Mouse (Mus musculus): ENCODE results near the gene Fam117a.
A peak's percentile ranks its signal among the peaks of the same experiment; 100 is the strongest.

The Fam117a gene

GRCm38 (mm10) chr11:95364388-95364787 lies 27.6 kb downstream of the Fam117a start:
- DNase-seq (ENCODE audit: low spot score in 2 of 2): no peak

GRCm38 (mm10) chr11:95365596-95365995 lies 28.8 kb downstream of the Fam117a start:
- DNase-seq (ENCODE audit: low spot score in 2 of 2): no peak

GRCm38 (mm10) chr11:95366280-95366897 lies 29.6 kb downstream of the Fam117a start:
- DNase-seq (ENCODE audit: low spot score in 2 of 2): no peak

- peak; percentile 21 to 34 for DNase-seq (ENCODE audit: low spot score in 2 of 2)
These were observed 30.4 kb downstream of the Fam117a start for GRCm38 (mm10) chr11:95367011-95367735.

DNA sequence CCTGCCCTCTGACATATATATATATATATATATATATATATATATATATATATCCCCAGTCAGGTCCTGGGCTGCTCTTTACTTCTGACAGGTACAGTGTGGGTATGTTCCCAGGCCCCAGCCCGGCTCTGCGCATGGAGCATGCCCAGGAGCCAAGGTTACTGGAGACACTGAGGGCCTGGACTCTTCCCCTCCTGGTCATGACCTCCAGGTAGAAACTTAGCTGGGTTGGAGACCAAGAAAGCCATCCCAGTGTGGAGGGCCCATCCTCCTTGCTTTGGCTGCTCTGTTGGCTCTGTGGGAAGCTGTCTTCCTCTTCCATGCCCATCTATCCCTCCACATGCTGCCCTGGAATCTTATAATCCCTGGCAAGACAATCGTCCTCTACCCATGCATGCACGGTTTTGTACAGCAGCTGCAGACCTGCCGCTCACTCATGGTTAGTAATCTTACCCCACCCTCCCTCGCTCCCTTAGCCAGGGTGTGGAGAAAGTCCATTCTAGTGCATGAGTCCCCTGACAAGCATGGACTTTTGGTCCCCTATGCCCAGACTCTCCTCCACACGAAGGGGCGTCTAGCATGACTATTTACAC lies 31.5 kb downstream of the Fam117a start:
- no peak for DNase-seq (ENCODE audit: low spot score in 2 of 2)

DNA sequence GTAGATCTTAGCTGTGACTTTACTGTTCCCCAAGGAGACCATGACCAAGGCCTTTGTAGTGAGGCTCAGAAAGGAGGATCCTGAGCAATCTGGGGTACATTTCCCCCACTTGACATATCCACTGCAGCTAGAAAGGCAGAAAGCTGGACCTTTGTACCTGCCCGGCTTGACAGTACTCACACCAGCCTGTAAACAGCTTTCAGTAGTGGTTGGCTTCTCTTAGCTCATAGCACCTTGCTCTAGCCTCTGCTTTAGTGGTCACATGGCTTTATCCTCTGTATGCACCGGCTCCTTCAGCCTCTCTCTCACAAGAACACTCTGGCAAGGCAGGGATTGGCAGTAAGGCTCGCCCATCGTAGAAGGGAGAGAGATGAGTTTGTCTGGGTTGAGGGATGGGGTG lies 32.1 kb downstream of the Fam117a start:
- no peak for DNase-seq (ENCODE audit: low spot score in 2 of 2)

- no peak for DNase-seq (ENCODE audit: low spot score in 2 of 2)
These were observed 33.4 kb downstream of the Fam117a start for GRCm38 (mm10) chr11:95369964-95370890.

- DNase-seq (ENCODE audit: low spot score in 2 of 2): no peak
These were observed 34.4 kb downstream of the Fam117a start for GRCm38 (mm10) chr11:95371182-95371581.

GRCm38 (mm10) chr11:95378926-95379325 lies 42.1 kb downstream of the Fam117a start:
- DNase-seq (ENCODE audit: low spot score in 2 of 2): no peak

DNA sequence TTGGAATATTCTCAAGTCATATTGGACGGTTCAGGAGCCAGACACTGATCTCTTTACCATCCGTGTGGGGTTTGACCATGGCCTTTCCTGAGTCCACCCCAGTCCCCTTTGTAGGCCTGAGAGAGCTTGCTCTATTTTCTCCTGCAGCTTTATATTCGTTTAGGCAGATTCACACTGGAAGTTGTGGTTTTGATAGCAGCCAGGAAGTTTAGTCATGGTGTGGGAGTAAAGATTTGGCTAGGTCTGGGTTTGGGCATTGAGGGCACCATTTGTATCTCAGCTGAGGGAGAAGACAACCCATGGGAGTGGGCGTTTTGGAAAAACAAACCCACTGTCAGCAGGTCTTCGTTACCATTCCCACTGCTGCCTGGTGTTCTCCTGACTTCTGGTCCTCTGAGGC lies 42.7 kb downstream of the Fam117a start:
- no peak for DNase-seq (ENCODE audit: low spot score in 2 of 2)

GRCm38 (mm10) chr11:95380711-95381110 lies 43.9 kb downstream of the Fam117a start:
- no peak for DNase-seq (ENCODE audit: low spot score in 2 of 2)

GRCm38 (mm10) chr11:95381146-95381545 lies 44.3 kb downstream of the Fam117a start:
- no peak for DNase-seq (ENCODE audit: low spot score in 2 of 2)

- DNase-seq (ENCODE audit: low spot score in 2 of 2): no peak
These were observed 46.6 kb downstream of the Fam117a start for GRCm38 (mm10) chr11:95383331-95383986.

GRCm38 (mm10) chr11:95384004-95384318 lies 47.1 kb downstream of the Fam117a start:
- DNase-seq (ENCODE audit: low spot score in 2 of 2): no peak

DNA sequence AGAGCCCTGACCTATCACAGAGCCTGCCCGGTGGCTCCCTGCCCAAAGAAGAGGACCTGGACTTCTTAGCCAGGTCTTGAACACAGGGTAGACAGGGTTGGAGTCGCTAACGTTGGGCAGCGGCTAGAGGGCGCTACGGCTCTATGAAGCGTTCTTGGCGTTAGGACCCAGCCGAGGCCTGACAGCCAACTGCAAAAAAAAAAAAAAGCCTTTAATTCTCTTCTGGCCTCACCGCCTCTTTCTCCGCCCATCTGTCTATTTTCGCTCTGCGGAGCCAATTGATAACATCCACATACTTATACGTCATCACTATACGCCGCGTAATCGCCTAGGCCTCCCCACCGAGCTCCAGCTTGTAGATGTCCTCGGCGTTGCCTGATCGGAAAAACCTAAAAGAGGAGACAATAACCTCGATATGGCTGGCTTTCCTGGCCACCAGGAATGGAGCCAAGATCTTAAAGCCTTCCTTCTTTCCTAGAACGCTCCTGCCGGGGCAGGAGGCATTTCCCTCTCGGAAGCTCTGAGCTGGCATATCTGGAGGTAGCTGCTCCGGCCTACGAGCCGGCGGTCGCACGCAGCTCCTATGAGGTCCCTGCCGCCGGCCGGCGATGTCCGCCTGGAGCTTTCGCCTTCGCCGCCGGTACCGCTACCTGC lies 47.6 kb downstream of the Fam117a start, which contains the start of gene Slc35b1:
TSS of gene Slc35b1 (plus strand) at position 374 of the 654 bp plus-strand sequence.
- DNase-seq (ENCODE audit: low spot score in 2 of 2): peak; percentile 97

DNA sequence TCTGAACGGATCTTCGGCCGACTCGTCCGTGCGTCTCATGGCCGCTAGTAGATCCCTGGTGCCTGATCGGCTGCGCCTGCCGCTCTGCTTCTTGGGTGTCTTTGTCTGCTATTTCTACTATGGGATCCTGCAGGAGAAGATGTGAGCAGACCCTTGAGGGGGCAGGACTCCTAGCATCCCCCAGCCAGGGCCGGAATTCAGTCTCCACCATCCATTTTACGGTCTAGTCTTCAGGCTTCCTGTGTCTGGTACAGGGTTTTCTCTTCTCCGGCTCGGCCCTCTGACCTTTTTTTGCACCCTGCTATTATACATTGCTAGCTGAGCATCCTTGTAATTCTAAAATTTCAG lies 48.1 kb downstream of the Fam117a start:
- no peak for DNase-seq (ENCODE audit: low spot score in 2 of 2)

DNA sequence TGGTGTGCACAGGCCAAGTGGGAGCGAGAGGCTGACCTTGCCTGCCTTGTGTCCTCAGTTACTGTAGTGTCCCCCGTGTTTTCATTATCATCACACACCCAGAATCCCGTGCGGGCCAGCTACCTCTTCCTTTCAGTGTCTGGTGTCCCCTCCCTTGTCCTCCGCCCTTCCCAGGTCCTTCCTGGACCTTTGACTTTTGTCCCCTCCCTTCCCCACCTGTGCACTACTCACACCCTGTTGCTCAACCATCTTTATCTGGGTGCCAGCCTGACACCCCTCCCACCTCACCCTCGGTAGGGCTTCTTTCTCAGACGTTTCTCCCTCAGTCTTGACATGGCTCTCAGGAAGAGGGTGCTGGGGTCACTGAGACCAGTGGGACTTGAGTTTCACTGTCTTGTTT lies 50.5 kb downstream of the Fam117a start:
- DNase-seq (ENCODE audit: low spot score in 2 of 2): no peak

DNA sequence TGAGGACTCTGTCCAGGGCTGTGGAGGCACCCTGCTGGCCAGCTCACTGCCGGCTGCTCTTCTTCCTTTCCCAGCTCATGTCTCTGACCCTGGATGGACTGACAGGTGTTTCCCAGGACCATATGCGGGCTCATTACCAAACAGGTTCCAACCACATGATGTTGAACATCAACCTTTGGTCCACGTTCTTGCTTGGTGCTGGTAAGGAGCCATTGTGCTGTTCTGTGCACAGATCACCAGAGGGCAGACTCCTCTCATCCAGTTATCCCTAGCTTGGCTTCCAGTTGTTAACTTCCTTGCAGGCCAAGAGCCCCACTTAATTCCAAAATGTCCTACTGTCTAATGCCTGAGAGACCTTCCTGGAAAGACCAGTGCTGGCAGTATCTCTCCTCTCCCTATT lies 52.2 kb downstream of the Fam117a start:
- DNase-seq (ENCODE audit: low spot score in 2 of 2): no peak

DNA sequence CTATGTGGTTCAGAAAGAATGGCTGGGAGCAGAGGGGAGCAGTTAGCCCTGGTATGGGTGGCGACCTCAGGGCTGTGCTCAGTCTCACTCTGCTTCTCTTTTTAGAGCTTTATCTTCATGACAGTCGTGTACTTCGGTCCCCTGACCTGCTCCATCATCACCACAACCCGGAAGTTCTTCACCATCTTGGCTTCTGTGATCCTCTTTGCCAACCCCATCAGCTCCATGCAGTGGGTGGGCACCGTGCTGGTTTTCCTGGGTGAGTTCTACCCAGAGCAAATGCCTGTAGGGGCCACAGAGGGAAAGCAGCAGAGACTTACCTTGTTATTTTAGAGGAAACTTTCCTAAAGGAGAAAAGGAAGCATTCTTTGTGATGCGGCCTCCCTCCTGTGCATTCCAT lies 53.6 kb downstream of the Fam117a start:
- no peak for DNase-seq (ENCODE audit: low spot score in 2 of 2)

GRCm38 (mm10) chr11:95391201-95391600 lies 54.4 kb downstream of the Fam117a start:
- DNase-seq (ENCODE audit: low spot score in 2 of 2): no peak

GRCm38 (mm10) chr11:95391743-95392142 lies 54.9 kb downstream of the Fam117a start:
- no peak for DNase-seq (ENCODE audit: low spot score in 2 of 2)

Data from natural killer cell, adult 2 months (primary cell).